Mouse (Mus musculus): ENCODE measurements around the gene Nab2.

Gene Nab2

DNA sequence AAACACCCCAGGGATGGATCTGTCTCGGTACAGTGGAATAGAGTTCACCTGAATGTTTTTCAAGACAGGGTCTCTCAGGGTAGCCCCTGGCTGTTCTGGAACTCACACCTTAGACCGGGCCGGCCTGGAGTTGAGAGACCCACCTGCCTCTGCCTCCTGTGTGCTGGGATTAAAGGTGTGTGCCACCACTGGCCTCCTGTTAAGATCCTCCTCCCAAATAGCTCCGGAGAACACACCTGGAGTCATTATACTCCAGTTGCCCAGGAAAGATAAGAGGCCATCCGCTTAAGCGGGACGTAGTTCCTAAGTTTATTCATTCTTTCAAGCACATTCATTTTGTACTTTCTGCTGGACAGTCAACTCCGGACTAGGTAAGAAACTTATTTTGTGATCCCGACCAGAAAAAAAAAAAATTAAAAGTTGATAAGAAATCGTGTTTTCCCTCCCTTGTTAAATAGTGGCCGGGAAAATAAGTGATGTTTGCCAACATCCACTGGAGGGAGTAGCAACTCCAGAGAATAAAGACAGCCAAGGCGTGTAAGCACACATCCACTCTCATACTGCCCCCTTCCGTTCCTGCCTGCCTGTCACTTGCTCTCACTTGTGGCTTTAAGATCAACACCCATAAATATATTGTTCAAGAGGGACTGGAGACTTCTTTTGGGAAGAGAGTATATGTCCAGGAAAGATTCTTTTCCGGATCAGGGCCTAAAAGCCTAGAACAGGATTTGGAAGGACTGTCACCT lies 9.4 kb upstream of the Nab2 start:
- ChIA-PET CTCF (interaction anchor here in 3 of 4 experiments (1.0 to 3.5 kb wide), 11 partner anchors 10 to 337 kb away, joined by 3 to 15 read pairs (median 6); partner anchors contain the start of genes Stat6 (in 2 of the 3) and Nab2 (in 1 of the 3)), POLR2A (interaction anchor here in 2 of 4 experiments (0.9 to 2.8 kb wide), 9 partner anchors 10 to 405 kb away, joined by 3 to 17 read pairs (median 8); partner anchors contain the start of genes Nab2 (in 2 of the 2) and Atp5b (in 1 of the 2))

DNA sequence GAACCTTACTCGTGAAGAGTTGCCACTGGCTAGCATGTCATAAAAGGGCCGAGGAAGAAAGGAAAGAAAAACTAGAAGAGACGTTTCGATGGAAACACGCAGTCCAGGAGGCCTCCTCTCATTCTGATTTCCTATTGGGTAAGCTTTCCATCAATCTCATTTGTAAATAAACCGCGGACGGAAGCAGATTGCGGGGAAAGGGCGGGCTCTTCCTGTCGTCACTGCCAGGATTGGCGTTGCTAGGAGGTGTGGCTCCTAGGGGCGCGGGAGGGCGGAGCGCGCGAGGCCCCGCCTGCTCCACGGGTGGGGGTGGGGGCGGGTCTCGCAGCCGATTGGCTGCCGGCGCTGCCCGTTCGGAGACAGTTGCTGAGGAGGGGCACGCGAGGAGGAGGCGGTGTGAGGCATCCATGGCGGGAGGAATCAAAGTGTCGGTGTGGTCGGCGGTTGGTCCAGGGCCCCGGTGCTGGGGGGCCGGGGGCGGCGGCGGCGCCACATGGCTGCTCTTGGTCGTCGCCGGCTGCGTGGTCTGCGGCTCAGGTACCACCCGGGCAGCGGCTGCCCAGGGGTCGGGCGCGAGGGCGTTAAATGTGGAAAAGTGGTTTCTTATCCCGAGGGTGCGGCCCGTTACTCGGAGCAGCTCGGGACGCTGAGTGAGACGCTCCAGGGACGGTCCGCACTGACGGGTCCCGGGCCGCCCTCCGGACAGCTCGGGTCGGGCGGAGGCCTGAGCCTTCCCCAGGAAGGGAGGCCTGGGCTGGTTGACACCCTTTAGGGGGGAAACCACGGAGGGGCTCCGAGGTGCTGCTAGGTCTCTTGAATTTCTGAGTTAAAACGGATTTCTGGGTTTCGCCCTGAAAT lies 8.6 kb upstream of the Nab2 start:
- POLR2A ChIA-PET = interaction anchor here in 3 of 4 experiments (0.5 to 2.8 kb wide), 36 partner anchors 9 to 726 kb away, joined by 3 to 17 read pairs (median 4); partner anchors contain the start of genes Stat6 (in 3 of the 3), Nab2 (in 2 of the 3), Atp5b (in 1 of the 3) and Lrp1 (in 1 of the 3)
- CTCF ChIA-PET = interaction anchor here (0.5 to 3.5 kb wide), 41 partner anchors 9 to 688 kb away, joined by 3 to 15 read pairs (median 4); partner anchors contain the start of genes Stat6 (in 3 of the 4), Myo1a (in 1 of the 4), Nab2 (in 1 of the 4) and Nemp1 (in 1 of the 4)

DNA sequence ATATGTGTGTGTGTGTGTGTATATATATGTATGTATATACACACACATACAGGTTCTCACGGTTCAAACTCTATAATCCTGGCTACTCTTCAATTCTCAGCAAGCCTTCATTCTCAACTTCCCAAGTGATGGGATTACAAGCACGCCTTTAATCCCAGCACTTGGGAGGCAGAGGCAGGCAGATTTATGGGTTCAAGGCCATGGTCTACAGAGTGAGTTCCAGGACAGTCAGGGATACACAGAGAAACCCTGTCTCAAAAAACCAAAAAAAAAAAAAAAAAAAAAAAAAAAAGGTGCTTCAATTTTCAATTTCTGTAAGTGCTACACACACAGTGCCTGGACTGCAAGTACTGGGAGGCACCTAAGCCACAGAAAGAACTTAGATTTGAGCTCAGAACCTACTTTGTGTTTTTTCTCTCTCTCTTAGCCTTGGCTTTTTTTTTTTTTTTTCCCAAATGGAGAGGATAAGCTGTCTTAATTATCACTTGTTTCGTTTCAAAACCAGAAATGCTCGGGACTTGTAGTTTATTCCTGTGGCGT lies 7.6 kb upstream of the Nab2 start:
- POLR2A ChIA-PET = interaction anchor here in 3 of 4 experiments (0.6 to 2.8 kb wide), 38 partner anchors 8 to 850 kb away, joined by 3 to 17 read pairs (median 4); partner anchors contain the start of genes Stat6 (in 3 of the 3), Nab2 (in 2 of the 3), Atp5b (in 1 of the 3) and Esyt1 (in 1 of the 3)

DNA sequence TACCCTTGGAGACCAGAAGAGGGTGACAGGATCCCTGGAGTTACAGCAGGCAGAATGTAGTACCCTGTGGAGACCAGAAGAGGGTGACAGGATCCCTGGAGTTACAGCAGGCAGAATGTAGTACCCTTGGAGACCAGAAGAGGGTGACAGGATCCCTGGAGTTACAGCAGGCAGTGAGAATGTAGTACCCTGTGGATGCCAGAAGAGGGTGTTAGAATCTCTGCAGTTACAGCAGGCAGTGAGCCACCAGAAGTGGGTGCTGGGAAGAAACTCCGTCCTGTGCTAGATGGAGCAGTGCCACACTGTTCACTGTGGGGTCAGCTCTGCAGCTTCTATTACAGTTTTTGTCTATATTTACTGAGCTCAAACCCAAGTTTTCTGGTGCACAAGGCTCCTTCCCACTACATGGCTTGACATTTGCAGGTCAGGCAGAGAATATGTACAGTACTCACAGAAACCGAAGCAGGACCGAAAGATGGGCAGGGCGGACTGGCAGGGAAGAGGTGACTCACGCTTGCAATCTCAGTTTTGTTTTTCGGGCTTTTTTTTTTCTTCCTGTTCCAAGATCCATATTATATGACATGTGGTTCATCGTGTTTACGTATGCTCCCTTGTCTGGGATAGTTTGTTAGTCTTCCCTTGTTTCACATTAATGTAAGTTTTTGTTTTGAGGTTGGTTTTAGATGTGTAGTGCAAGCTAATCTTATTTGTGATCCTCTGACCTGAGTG lies 6.6 kb upstream of the Nab2 start:
- ChIA-PET CTCF (interaction anchor here in 3 of 4 experiments (0.8 to 3.5 kb wide), 7 partner anchors 33 to 70 kb away, joined by 3 to 15 read pairs (median 4); partner anchors contain the start of gene Stat6 (in 2 of the 3)), POLR2A (interaction anchor here in 3 of 4 experiments (0.6 to 2.8 kb wide), 9 partner anchors 8 to 363 kb away, joined by 3 to 13 read pairs (median 6); partner anchors contain the start of gene Nemp1 (in 1 of the 3))

More for the DNA sequence above, 7.6 kb upstream of the Nab2 start:
- CTCF ChIA-PET = interaction anchor here (0.5 to 3.5 kb wide), 33 partner anchors 10 to 686 kb away, joined by 3 to 15 read pairs (median 4); partner anchors contain the start of genes Stat6 (in 2 of the 4) and Nemp1 (in 1 of the 4)

- POLR2A ChIA-PET = no interaction called here
Observed at GRCm38 (mm10) chr10:127674046-127674655, 5.8 kb upstream of the Nab2 start.

DNA sequence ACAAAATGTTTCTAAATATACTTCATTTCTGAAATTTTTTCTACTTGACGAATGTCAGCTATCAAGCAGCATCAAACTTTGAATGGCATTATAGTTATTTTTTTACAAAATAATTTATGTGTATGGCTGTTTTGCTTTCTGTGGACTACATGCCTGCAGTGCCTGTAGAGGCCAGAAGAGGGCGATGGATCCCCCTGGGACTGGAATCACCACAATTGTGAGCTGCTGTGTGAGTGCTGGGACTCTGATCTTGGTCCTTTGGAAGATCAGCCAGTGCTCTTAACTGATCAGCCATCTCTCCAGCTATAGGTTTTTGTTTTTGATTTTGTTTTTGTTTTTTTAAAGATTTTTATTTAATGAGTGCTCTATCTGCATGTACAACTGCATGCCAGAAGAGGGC lies 2.9 kb upstream of the Nab2 start:
- ChIA-PET POLR2A (interaction anchor here in 2 of 4 experiments (0.6 to 2.6 kb wide), 13 partner anchors 9 to 266 kb away, joined by 3 to 9 read pairs (median 4); partner anchors contain the start of gene Stat6 (in 1 of the 2)), CTCF (interaction anchor here (0.5 to 2.6 kb wide), 24 partner anchors 9 to 1056 kb away, joined by 3 to 14 read pairs (median 4); partner anchors contain the start of genes Stat6 (in 3 of the 4) and Zbtb39 (in 1 of the 4))

More at GRCm38 (mm10) chr10:127674046-127674655, 5.8 kb upstream of the Nab2 start:
- CTCF ChIA-PET = interaction anchor here in 1 of 4 experiments (0.8 to 1.3 kb wide), 3 partner anchors 61 to 70 kb away, joined by 3 to 4 read pairs (median 3); no protein-coding TSS in a partner anchor

GRCm38 (mm10) chr10:127670185-127670584 lies 1.8 kb upstream of the Nab2 start:
- CTCF ChIA-PET = interaction anchor here (0.5 to 2.6 kb wide), 22 partner anchors 14 to 1051 kb away, joined by 3 to 14 read pairs (median 4); partner anchors contain the start of genes Stat6 (in 4 of the 4), Lrp1 (in 1 of the 4) and Zbtb39 (in 1 of the 4)

GRCm38 (mm10) chr10:127669170-127669569 lies 802 bp upstream of the Nab2 start:
- ChIA-PET POLR2A (interaction anchor here in 2 of 4 experiments (1.5 to 2.2 kb wide), 9 partner anchors 8 to 742 kb away, joined by 3 to 17 read pairs (median 11); partner anchors contain the start of genes Nabp2 (in 1 of the 2) and Rnf41 (in 1 of the 2)), CTCF (interaction anchor here in 3 of 4 experiments (0.8 to 2.6 kb wide), 10 partner anchors 8 to 339 kb away, joined by 3 to 14 read pairs (median 4); partner anchors contain the start of genes Stat6 (in 2 of the 3) and Zbtb39 (in 1 of the 3))

More at GRCm38 (mm10) chr10:127670185-127670584, 1.8 kb upstream of the Nab2 start:
- POLR2A ChIA-PET = interaction anchor here in 3 of 4 experiments (0.7 to 2.6 kb wide), 11 partner anchors 8 to 375 kb away, joined by 3 to 11 read pairs (median 5); partner anchors contain the start of gene Stat6 (in 1 of the 3)

DNA sequence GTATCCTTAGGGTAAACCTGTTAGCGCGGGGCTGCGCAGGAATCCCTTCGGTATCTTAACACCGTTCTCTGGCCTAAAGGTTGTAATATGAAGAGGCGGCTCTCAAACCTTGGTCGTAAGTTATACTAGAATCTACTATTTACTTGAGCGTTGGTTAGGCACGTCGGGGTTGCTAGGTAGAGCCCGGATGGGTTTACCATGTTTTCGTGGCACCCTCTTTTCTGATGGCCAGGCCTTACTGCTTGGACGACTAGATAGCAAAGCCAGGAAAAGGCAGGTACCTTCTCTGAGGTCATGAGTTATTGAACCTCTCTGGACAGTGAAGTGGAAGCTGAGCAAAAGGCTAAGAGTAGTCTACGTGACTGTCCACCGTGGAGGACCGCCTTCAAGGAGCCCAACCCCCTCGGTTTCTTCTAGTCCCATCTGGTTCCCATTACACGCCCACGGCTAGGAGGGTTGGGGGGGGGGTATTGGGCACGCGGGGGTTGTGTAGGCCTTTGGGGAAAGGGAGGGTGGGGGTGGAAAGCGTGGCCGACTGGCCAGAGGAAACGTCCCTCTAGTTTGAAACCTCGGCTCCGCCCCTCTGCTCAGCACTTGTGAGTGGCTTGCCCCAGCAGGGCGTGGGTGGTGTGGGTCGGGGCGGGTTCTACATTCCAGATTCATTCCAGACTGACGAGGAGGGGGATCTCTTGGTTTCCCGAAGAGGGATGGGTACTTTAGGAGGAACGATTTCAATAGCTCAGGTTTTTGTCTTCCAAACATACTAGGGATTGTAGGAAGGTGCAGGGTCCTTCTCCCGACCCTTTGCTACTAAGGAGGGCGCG lies 887 bp downstream of the Nab2 start:
- CTCF ChIA-PET = interaction anchor here (0.5 to 1.9 kb wide), 26 partner anchors 10 to 888 kb away, joined by 3 to 12 read pairs (median 4); partner anchors contain the start of genes Stat6 (in 3 of the 4), Myo1a (in 1 of the 4) and Zbtb39 (in 1 of the 4)
- POLR2A ChIA-PET = interaction anchor here (0.6 to 5.8 kb wide), 85 partner anchors 8 to 744 kb away, joined by 3 to 57 read pairs (median 4); partner anchors contain the start of genes Lrp1 (in 3 of the 4), Atp5b (in 2 of the 4), Nabp2 (in 2 of the 4) and Naca (in 2 of the 4)

GRCm38 (mm10) chr10:127666501-127667268 lies 1.7 kb downstream of the Nab2 start, which contains the start of gene Nemp1:
Gene Nemp1, plus strand, starts transcription at chr10:127666901.
- POLR2A ChIA-PET = interaction anchor here in 3 of 4 experiments (0.5 to 5.8 kb wide), 24 partner anchors 8 to 745 kb away, joined by 3 to 57 read pairs (median 4); partner anchors contain the start of genes Stat6 (in 2 of the 3), Lrp1 (in 1 of the 3), Nabp2 (in 1 of the 3) and Naca (in 1 of the 3)
- CTCF ChIA-PET = interaction anchor here in 3 of 4 experiments (0.5 to 1.5 kb wide), 8 partner anchors 10 to 469 kb away, joined by 3 to 7 read pairs (median 4); partner anchors contain the start of gene Stat6 (in 1 of the 3)

GRCm38 (mm10) chr10:127665366-127666181 lies 2.8 kb downstream of the Nab2 start:
- CTCF ChIA-PET = interaction anchor here in 3 of 4 experiments (0.5 to 2.4 kb wide), 10 partner anchors 11 to 703 kb away, joined by 3 to 7 read pairs (median 4); partner anchors contain the start of gene Stat6 (in 2 of the 3)
- POLR2A ChIA-PET = interaction anchor here in 3 of 4 experiments (0.5 to 5.8 kb wide), 20 partner anchors 11 to 374 kb away, joined by 3 to 57 read pairs (median 3); partner anchors contain the start of genes Stat6 (in 2 of the 3) and Lrp1 (in 1 of the 3)

- CTCF ChIA-PET = interaction anchor here in 2 of 4 experiments (0.5 to 2.8 kb wide), 5 partner anchors 21 to 702 kb away, joined by 3 to 9 read pairs (median 4); partner anchors contain the start of genes Stat6 (in 1 of the 2) and Zbtb39 (in 1 of the 2)
- POLR2A ChIA-PET = interaction anchor here in 3 of 4 experiments (0.9 to 5.8 kb wide), 12 partner anchors 11 to 638 kb away, joined by 3 to 57 read pairs (median 3); partner anchors contain the start of genes Stat6 (in 2 of the 3), Lrp1 (in 1 of the 3) and Pan2 (in 1 of the 3)
Observed at GRCm38 (mm10) chr10:127664891-127665290, 3.5 kb downstream of the Nab2 start.
